Mouse (Mus musculus): ENCODE data around the gene Paqr6. TPM values are rescaled to one million over a fixed set of nuclear protein-coding genes. Genes with fewer than 3 reads are reported as not detected.

Gene Paqr6
- polyA plus RNA-seq, 1 experiment from 2014 or later: 5.3 TPM

Other genes with a start within 250 kb of the Paqr6 start
- 15.9 and 19.4 TPM in 2 replicates for gene Mef2d, start 222.2 kb upstream of the Paqr6 start, polyA plus RNA-seq (2015; fragmentation: Nextera tagmentation; extraction: Ambion mirVana)
- gene Rhbg, start 109.9 kb upstream of the Paqr6 start, polyA plus RNA-seq (2015; fragmentation: Nextera tagmentation; extraction: Ambion mirVana): 0.15 and 0.67 TPM in 2 replicates
- 0.23 and 0.33 TPM in 2 replicates for gene Gm38392, start 77.4 kb upstream of the Paqr6 start, polyA plus RNA-seq (2015; fragmentation: Nextera tagmentation; extraction: Ambion mirVana)
- gene Tsacc, start 67.6 kb upstream of the Paqr6 start, polyA plus RNA-seq (2015; fragmentation: Nextera tagmentation; extraction: Ambion mirVana): 8.5 and 12.5 TPM in 2 replicates
- 496 and 532 TPM in 2 replicates for gene Cct3, start 67.5 kb upstream of the Paqr6 start, polyA plus RNA-seq (2015; fragmentation: Nextera tagmentation; extraction: Ambion mirVana)
- 99.6 and 112 TPM in 2 replicates for gene Glmp, start 39.6 kb upstream of the Paqr6 start, polyA plus RNA-seq (2015; fragmentation: Nextera tagmentation; extraction: Ambion mirVana)
- 1.5 and 1.7 TPM in 2 replicates for gene Tmem79, start 28.4 kb upstream of the Paqr6 start, polyA plus RNA-seq (2015; fragmentation: Nextera tagmentation; extraction: Ambion mirVana)
- 57.2 and 66.1 TPM in 2 replicates for gene Smg5, start 28.3 kb upstream of the Paqr6 start, polyA plus RNA-seq (2015; fragmentation: Nextera tagmentation; extraction: Ambion mirVana)
- not detected in 2 replicates for gene Bglap3, start 8.2 kb downstream of the Paqr6 start, polyA plus RNA-seq (2015; fragmentation: Nextera tagmentation; extraction: Ambion mirVana)
- not detected in 2 replicates for gene Bglap2, start 14.1 kb downstream of the Paqr6 start, polyA plus RNA-seq (2015; fragmentation: Nextera tagmentation; extraction: Ambion mirVana)
- not detected in 2 replicates for gene Bglap, start 19.9 kb downstream of the Paqr6 start, polyA plus RNA-seq (2015; fragmentation: Nextera tagmentation; extraction: Ambion mirVana)
- gene Pmf1, start 45.7 kb downstream of the Paqr6 start, polyA plus RNA-seq (2015; fragmentation: Nextera tagmentation; extraction: Ambion mirVana): 31.6 and 33.5 TPM in 2 replicates
- 30.4 and 31.1 TPM in 2 replicates for gene Slc25a44, start 60.6 kb downstream of the Paqr6 start, polyA plus RNA-seq (2015; fragmentation: Nextera tagmentation; extraction: Ambion mirVana)
- gene Sema4a, start 96.6 kb downstream of the Paqr6 start, polyA plus RNA-seq (2015; fragmentation: Nextera tagmentation; extraction: Ambion mirVana): 19.7 and 21.8 TPM in 2 replicates
- 41.9 and 45.3 TPM in 2 replicates for gene Lmna, start 145.4 kb downstream of the Paqr6 start, polyA plus RNA-seq (2015; fragmentation: Nextera tagmentation; extraction: Ambion mirVana)
- gene Mex3a, start 167.8 kb downstream of the Paqr6 start, polyA plus RNA-seq (2015; fragmentation: Nextera tagmentation; extraction: Ambion mirVana): 32.5 and 33.7 TPM in 2 replicates
- not detected in 2 replicates for gene Rab25, start 183.7 kb downstream of the Paqr6 start, polyA plus RNA-seq (2015; fragmentation: Nextera tagmentation; extraction: Ambion mirVana)
- gene Lamtor2, start 188.5 kb downstream of the Paqr6 start, polyA plus RNA-seq (2015; fragmentation: Nextera tagmentation; extraction: Ambion mirVana): 161 and 170 TPM in 2 replicates
- gene Ubqln4, start 189.2 kb downstream of the Paqr6 start, polyA plus RNA-seq (2015; fragmentation: Nextera tagmentation; extraction: Ambion mirVana): 38.4 and 40.6 TPM in 2 replicates
- 157 and 164 TPM in 2 replicates for gene Ssr2, start 211.3 kb downstream of the Paqr6 start, polyA plus RNA-seq (2015; fragmentation: Nextera tagmentation; extraction: Ambion mirVana)
- 146 and 157 TPM in 2 replicates for gene Arhgef2, start 241.4 kb downstream of the Paqr6 start, polyA plus RNA-seq (2015; fragmentation: Nextera tagmentation; extraction: Ambion mirVana)